Mouse (Mus musculus) mouse trophoblast stem cell (cell line): ENCODE measurements around the gene Tnks2.

Experiments
- in situ Hi-C, 2 experiments: fragments of 300-500 bp; cut with MseI, MboI; formaldehyde crosslinking; loops; 2 replicates in 1 of 2; 3 replicates in 1 of 2; pipeline ENCODE4 v1.15.1; 2025

Gene Tnks2

GRCm38 (mm10) chr19:36932097-36932496 lies 98.1 kb downstream of the Tnks2 start:
- in situ Hi-C loops, result no loop called here

GRCm38 (mm10) chr19:36932613-36933012 lies 98.6 kb downstream of the Tnks2 start:
- in situ Hi-C loops, result no loop called here

GRCm38 (mm10) chr19:36936285-36936684 lies 102.3 kb downstream of the Tnks2 start:
- in situ Hi-C loops, result no loop called here

GRCm38 (mm10) chr19:36938008-36938407 lies 104.0 kb downstream of the Tnks2 start:
- in situ Hi-C loops, result no loop called here

- in situ Hi-C loops, result no loop called here
Observed at GRCm38 (mm10) chr19:36940064-36940463, 106.0 kb downstream of the Tnks2 start.
